Mouse (Mus musculus) left cerebral cortex, postnatal 14 days (tissue): Measurements from ENCODE around the gene Nav1. TPM values are rescaled to one million over a fixed set of nuclear protein-coding genes. Genes with fewer than 3 reads are reported as not detected.

Experiments
- DNase-seq, 2 experiments: peaks; one replicate each; pipeline ENCODE4 v3.0.0; 2021 to 2022; ENCODE audit warnings: low spot score in 2 of 2, mixed read lengths in 1 of 2
- intact Hi-C: fragments of 180-260 bp; cut with DNase I; formaldehyde crosslinking; loops from one replicate; pipeline ENCODE4 v1.15.1; 2025
- total RNA-seq, 2 experiments: library from RNA; stranded (reverse); gene quantifications; 2 replicates each; pipeline ENCODE4 v1.2.3; 2021

Nav1 gene
- total RNA-seq, 2 experiments from 2014 or later: 146 to 161 TPM

DNA sequence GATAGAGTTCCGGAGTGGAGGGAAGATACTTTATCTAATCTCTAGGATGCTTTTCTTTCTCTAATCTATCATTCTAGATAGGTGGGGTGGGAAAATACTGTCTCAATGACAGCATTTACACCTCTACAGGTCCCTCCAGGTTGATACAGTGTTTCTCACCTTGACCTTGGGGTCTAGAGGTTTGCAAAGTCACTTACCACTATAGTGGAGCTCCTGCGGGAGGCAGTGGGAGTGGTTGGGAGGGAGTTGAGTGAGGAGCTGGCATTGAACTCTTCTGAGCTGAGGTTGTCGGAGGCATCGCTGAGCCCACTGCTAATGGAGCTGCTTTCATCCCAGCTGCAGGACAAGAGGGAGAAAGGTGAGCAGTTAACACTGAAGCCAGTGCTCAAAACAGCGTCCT is 134.6 kb downstream of the Nav1 start:
- no peak for DNase-seq
- intact Hi-C loops: no loop called here

DNA sequence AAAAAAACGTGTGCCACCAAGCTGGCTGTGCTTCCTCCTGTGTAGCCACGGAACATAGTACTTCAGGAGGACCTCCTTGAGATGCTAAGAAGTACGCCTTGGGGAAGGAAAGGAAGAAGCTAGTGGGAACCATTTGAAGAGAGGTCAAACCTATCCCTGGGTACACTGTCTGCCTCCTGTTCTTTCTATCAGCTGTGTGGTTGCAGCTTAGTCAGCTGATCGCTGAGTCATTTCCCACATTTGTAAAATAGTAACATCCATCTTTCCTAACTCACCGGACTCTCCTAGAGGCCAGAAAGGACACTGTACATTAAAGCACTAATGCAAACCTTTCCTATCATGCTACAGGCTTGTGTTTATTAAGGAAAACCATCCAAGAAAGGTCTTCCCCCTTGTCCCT is 135.4 kb downstream of the Nav1 start:
- intact Hi-C loops: no loop called here
- DNase-seq: no peak

GRCm38 (mm10) chr1:135470546-135470945 is 136.5 kb downstream of the Nav1 start:
- no peak for DNase-seq
- intact Hi-C loops: no loop called here

GRCm38 (mm10) chr1:135467462-135467861 is 139.6 kb downstream of the Nav1 start:
- intact Hi-C loops: no loop called here
- no peak for DNase-seq

DNA sequence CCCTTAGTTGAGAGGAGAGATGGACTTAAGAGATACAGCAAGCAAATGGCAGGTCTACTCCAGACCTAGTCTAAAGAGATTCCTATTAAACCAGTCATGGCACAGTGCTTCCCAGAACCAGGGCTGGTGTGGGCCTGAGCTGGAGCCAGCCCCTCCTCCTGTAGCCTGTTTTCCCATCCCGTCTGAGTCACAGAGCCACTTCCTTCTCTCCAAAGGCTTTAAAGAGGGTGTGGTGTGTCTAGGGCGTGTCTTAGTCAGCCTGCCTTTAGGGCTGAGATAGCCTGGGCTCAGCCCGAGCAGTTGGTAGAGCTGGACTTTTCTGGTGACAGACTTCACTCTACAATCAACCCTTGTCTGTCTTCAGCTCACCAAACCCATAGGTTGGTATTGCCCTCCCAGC is 140.2 kb downstream of the Nav1 start:
- intact Hi-C loops: no loop called here
- no peak for DNase-seq

DNA sequence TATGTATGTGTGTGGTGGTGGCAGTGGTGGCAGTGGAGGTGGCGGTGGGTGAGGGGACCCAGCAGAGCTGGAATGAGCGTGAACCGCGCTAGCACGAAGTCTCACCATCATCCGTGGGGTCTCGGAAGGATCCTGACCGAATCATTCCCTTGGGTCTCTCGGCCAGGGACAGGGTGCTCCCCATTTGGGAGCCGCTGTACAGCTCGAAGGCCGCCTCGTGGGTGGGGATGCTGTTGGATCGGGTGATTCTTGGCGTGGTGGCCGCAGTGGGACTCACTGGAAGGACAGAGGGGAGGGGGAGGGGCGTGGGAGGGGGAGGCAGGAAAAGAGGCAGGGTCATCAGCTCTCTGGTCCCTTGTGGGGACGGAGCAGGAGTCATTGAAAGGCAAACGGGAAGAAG is 141.4 kb downstream of the Nav1 start:
- DNase-seq: no peak

GRCm38 (mm10) chr1:135462736-135463135 is 144.4 kb downstream of the Nav1 start:
- intact Hi-C loops: loop anchor here (5.0 kb wide), 1 partner anchor 235 kb away; no protein-coding TSS in a partner anchor
- DNase-seq: no peak

More for the DNA sequence above, 141.4 kb downstream of the Nav1 start:
- intact Hi-C loops: no loop called here

DNA sequence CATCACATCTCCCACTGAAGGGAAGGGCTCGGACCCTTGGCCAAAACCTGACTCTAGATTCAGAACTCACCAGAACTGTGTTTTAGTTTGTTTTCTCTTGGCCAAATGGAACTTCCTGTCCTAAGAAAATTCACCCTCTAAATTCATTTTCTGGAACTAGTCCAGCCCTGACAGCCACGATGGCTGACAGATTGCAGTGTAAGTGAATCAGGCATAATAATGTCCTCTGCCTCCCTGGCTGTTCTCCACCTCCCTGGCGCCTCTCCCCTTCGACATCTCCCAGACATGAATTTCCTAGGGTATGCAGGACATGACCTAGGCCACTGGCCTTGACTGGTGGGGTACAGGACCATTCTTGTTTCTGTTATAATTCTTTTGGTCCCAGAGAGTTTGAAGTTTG is 144.8 kb downstream of the Nav1 start:
- intact Hi-C loops: loop anchor here (5.0 kb wide), 1 partner anchor 235 kb away; no protein-coding TSS in a partner anchor

DNA sequence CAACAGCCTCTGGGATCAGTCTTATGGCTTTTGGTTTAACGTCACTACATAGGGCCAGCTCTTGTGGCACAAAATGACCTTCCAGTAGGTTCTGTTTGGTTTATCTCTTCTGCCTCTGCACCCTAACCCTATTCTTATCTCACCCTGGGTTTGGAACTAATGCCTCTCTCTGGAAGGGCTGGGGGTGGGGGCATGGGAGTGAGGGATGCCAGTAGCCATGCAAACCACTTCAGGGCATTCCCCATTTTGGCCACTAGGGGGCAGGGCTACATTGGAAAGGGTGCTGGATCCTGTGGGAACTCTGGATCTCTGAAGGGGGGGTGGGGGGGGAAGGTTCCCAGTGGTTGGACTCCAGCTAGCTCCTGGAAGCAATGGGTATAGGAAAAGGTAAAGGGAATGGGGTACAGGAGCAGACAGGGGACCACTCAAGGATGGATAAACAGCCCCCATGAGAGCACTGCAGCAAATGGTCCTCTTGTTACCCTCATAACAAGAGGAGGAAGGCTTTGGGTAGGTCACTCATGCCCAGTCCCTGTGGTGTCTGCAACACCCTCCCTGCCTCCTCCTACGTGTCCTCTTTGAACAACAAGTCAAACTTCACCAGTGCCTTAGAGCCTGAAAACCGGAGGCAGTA is 145.9 kb downstream of the Nav1 start:
- peak; percentile 77 for DNase-seq
- intact Hi-C loops: loop anchor here (1.0 to 5.0 kb wide), 3 partner anchors 79 to 236 kb away; no protein-coding TSS in a partner anchor

More for the DNA sequence above, 144.8 kb downstream of the Nav1 start:
- DNase-seq: no peak

DNA sequence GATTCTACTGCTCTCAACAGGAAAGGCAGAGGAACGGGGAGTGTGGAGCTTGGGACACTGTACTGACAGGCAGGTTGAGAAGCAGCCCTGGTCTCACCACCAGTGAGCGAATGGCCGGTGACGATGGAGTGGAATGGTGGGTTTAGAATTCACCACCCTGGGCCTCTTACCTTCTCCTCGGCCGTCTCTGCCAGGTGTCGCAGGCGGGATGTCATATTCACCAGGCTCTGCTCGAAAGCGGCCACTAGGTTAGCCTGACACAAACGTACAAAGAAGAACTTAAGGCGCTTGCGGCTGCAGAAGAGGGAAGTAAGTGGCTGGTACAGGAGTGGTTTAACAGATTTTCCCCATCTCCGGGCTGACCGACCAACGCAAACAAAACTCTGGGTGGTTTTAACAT is 146.6 kb downstream of the Nav1 start:
- intact Hi-C loops: loop anchor here (2.0 to 5.0 kb wide), 2 partner anchors 210 to 237 kb away; no protein-coding TSS in a partner anchor

GRCm38 (mm10) chr1:135457860-135458259 is 149.2 kb downstream of the Nav1 start:
- intact Hi-C loops: no loop called here
- no peak for DNase-seq

More for the DNA sequence above, 146.6 kb downstream of the Nav1 start:
- DNase-seq: no peak

- DNase-seq: peak; percentile 55 to 77
- intact Hi-C loops: loop anchor here (5.0 kb wide), 1 partner anchor 50 kb away; no protein-coding TSS in a partner anchor
These were observed 154.8 kb downstream of the Nav1 start for GRCm38 (mm10) chr1:135452259-135452658.

DNA sequence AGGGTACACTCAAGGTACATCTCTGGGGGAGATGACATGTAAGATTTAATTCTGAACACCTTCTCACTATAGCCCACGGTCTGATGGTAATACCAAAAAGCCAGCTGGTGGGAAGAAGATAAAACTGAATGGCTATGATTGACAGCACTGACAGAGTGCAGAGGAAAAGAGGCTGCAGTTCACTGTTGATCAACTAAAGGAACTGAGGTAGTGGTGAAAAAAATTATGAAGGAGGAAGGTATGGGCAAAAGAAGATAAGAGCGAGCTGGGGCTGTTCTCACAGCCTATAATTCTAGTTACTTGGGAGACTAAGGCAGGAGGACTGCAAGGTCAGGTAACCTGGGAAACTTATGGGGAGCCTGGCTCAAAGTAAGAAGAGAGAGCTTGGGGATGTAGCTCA is 155.7 kb downstream of the Nav1 start:
- intact Hi-C loops: loop anchor here (5.0 kb wide), 1 partner anchor 49 kb away; no protein-coding TSS in a partner anchor
- no peak for DNase-seq

DNA sequence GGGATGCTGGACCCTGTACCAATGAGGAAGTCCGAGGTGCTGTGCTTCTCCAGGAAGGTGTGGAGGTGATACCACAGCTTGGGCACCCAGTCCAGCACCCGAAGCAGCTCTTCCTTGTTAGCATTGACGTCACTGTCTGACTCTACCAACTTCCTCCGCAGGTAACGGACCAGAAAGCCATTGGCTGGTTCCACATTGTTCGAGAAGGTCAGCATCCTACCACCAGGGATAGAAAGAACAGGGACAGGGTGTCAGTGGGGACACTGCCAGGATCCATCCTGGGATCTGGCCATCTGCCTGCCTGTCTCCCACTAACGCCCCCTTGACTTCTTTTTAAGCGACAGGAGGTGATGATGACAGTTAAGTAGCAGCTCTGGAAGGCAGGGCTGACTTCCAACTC is 157.2 kb downstream of the Nav1 start:
- no peak for DNase-seq

GRCm38 (mm10) chr1:135448940-135449339 is 158.2 kb downstream of the Nav1 start:
- intact Hi-C loops: no loop called here
- no peak for DNase-seq

More for the DNA sequence above, 157.2 kb downstream of the Nav1 start:
- intact Hi-C loops: loop anchor here (5.0 kb wide), 1 partner anchor 48 kb away; no protein-coding TSS in a partner anchor

- intact Hi-C loops: no loop called here
- DNase-seq: no peak
These were observed 163.6 kb downstream of the Nav1 start for GRCm38 (mm10) chr1:135443506-135443905.

GRCm38 (mm10) chr1:135441861-135442260 is 165.2 kb downstream of the Nav1 start:
- DNase-seq: no peak

GRCm38 (mm10) chr1:135440986-135441385 is 166.1 kb downstream of the Nav1 start:
- no peak for DNase-seq
- intact Hi-C loops: no loop called here

More at GRCm38 (mm10) chr1:135441861-135442260, 165.2 kb downstream of the Nav1 start:
- intact Hi-C loops: no loop called here

DNA sequence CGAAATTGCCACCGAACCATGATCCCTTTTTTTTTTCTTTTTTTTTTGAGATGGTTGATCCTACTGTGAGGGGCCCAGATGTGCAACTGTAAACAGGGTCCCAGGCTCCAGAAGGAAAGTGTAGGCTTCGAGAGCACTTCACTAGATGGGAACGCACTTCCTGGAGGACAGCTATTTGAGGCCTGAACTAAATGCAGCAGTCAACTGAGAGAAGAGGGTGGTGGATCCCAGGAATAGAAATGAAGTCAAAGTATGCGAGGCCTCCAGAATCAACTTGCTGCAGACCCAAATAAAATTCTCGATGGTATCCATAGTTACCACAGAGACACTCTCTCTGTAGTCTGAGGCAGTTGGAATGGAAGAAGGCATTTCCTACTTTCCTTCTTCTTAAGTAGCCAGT is 168.3 kb downstream of the Nav1 start:
- intact Hi-C loops: no loop called here

GRCm38 (mm10) chr1:135435823-135436222 is 171.3 kb downstream of the Nav1 start:
- intact Hi-C loops: no loop called here
- DNase-seq: no peak

More for the DNA sequence above, 168.3 kb downstream of the Nav1 start:
- peak in 1 of 2 experiments; percentile 32 for DNase-seq

GRCm38 (mm10) chr1:135430669-135431017 is 176.5 kb downstream of the Nav1 start:
- intact Hi-C loops: no loop called here
- DNase-seq: no peak
